Mouse (Mus musculus): ENCODE measurements around the gene Rab3il1.

- TF ChIP-seq EP300 (IDR thresholded peaks at IDR 0.05), result no peak
- peak; percentile 96 for TF ChIP-seq CTCF (IDR thresholded peaks at IDR 0.05)
Measured at GRCm38 (mm10) chr19:10034785-10035447, 33.4 kb downstream of the Rab3il1 start.

Data from lung, postnatal 0 days (tissue).